Mouse (Mus musculus): ENCODE measurements around the gene Dyrk1b. TPM values are rescaled to one million over a fixed set of nuclear protein-coding genes. Genes with fewer than 3 reads are reported as not detected.
A peak's percentile ranks its signal among the peaks of the same experiment; 100 is the strongest.

Gene Dyrk1b
- polyA plus RNA-seq, 1 experiment = 20.7 TPM

DNA sequence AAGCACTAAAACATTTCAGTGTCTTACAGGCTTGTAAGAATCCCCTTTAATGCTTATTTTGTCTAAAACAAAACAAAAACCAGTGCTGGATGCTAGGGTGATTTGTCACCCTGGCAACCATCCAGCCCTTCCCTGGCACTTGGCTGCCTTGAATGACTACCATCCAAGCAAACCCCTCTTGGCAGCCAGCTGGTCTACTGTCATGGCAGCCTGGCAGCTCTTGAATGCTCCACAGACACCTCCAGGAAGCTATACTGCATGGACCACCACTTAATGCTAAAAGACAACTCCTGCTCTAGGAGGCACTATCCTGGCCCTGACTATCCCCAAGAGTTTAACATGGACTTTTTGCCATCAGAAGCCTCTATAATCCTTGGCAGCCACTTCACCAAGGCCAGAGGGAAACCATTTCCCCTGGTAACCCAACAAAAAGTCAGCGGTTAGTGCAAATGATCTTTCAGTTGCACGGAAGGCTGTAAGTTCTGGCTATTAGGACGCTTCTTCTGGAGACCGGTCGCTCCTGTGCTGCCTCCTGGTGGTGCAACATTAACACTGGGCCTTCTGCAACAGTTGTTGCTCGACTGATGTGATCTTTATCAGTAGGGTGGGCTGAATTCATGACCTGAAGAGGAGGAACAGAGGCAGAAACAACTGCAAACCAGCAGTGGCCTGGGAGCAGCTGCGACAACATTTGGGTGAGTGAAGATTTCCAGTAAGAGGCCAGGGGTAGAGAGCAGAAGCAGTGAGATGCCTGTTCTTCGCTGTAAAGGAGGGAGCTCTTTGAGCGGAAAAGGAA is 10.8 kb upstream of the Dyrk1b start:
- peak; percentile 92 for TF ChIP-seq CTCF (IDR thresholded peaks at IDR 0.05; ENCODE audit: low read depth, low read length)
- TF ChIP-seq POLR2A (IDR thresholded peaks at IDR 0.05; ENCODE audit: borderline replicate concordance, low read depth, low read length) = no peak
- peaks cover 17% of the 10 kb centered on the region for H3K4me1 ChIP-seq (ENCODE audit: control insufficient read depth, insufficient read depth, low read length)
- H3K4me3 ChIP-seq (ENCODE audit: insufficient read depth, low read length) = peak overlapping the region; percentile 87
- peak overlapping the region; percentile 74 for H3K27ac ChIP-seq (ENCODE audit: insufficient read depth, low read depth, low read length)

DNA sequence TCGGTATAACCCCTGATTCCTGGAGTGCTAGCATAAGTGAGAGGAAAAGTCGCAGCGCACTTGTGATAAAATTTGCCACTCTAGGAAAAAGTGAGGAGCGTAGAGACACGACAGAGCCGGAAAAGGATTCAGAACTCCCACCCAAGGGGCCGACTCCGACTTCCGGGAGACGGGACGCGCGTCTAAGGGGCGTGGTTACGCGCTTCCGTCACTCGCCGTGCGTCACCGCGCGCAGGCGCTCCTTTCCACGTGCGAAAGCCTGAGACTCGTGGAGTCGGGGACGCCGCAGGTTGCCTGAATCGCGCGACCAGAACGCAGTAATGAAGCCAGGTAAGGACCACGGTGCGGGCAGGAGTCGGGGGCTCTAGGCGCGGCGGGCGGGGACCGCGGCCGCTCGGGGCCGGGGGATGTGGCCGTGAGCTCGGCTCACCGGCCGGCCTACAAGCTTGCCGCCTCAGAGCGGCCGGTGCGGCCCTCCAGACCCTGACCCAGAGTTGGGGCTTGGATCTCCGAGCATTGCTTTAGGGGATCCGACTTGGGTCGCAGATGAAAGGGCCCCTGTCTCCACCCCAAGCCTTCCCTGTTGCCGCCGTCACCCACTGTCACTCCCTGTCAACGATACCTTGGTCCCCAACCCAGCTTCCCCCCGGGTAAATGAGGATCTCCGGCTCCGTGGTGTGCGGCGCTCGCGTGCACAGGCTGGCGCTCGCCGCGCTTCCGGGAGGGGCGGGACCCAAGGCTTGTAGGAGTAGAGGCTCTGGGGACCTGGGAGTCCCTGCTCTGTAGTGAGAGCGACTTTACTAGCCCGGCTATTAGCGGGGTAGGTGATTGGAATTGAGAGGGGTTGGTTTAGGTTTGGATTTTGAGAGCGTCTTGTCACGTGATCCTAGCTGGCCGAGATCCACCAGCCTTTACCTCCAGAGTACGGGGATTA is 9.5 kb upstream of the Dyrk1b start, which contains the start of gene Fbl:
Gene Fbl, plus strand, starts transcription at position 222 of the 934 bp plus-strand sequence.
- Histone ChIP-seq H3K4me3 (ENCODE audit: insufficient read depth, low read length) (peak within 1 kb of the TSS; percentile 87), H3K4me1 (ENCODE audit: control insufficient read depth, insufficient read depth, low read length) (peaks cover 18% of the 10 kb centered on the region), H3K27ac (ENCODE audit: insufficient read depth, low read depth, low read length) (peak within 1 kb of the TSS; percentile 74)
- TF ChIP-seq CTCF (IDR thresholded peaks at IDR 0.05; ENCODE audit: low read depth, low read length) = no peak
- no peak for TF ChIP-seq POLR2A (IDR thresholded peaks at IDR 0.05; ENCODE audit: borderline replicate concordance, low read depth, low read length)

DNA sequence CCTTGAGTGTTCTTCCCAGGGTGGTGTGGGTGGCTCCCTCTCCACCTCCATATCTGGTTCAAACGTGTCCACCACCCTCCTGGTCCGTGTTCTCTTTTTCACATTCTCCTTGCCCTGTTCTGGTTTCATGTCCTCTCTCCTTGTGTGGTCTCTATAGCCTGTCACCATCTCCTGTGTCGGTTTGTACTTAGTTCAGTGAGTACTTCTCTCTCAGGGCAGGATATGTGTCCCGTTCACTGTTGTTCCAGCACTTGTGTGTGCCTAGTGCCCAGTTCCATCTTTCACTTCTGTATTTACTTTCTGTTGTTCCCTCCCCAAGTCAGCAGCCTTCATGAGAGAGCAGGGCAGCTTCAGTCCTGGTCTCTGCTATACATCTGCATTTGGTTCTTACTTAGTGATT is 3.9 kb upstream of the Dyrk1b start:
- H3K27ac ChIP-seq (ENCODE audit: insufficient read depth, low read depth, low read length) = peak overlapping the region; percentile 24; the same call in 1 of the 2 replicates

DNA sequence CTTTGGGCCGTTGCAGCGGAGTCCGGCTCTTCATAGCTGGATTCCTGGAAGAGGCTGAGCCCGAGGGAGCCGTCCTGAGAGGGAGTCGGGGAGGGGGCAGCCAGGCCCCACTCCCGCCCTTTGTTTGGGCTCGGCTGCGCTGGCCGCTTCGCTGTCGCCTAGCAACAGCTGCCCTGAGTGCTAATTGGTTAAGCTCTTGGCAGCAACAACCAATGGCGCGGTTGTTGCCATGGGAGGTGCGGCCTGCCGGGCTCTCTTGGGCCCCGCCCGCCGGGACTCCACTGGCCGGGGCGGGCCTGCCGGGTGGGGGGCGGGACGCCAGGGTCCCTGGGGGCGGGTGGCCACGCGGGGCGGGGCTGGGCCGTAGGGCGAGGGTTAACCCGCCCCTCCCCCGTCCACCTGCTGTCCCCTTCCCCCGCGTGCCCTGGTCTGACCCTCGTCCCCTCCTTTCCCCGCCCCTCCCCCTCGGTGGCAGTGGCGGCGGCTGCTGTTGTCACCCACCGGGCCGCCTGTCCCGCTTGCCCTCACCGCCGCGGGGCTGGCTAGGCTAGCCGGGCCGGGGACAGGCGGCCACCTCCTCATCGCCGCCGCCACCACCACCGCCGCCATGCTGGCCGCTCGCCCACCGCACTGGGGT is 590 bp downstream of the Dyrk1b start:
- Histone ChIP-seq H3K4me3 (ENCODE audit: insufficient read depth, low read length) (peak overlapping the region; percentile 96), H3K27ac (ENCODE audit: insufficient read depth, low read depth, low read length) (peak overlapping the region; percentile 90), H3K4me1 (ENCODE audit: control insufficient read depth, insufficient read depth, low read length) (peaks cover 6% of the 10 kb centered on the region)
- TF ChIP-seq POLR2A (IDR thresholded peaks at IDR 0.05; ENCODE audit: borderline replicate concordance, low read depth, low read length) = no peak
- TF ChIP-seq CTCF (IDR thresholded peaks at IDR 0.05; ENCODE audit: low read depth, low read length) = no peak

More for the DNA sequence above, 3.9 kb upstream of the Dyrk1b start:
- TF ChIP-seq POLR2A (IDR thresholded peaks at IDR 0.05; ENCODE audit: borderline replicate concordance, low read depth, low read length) (no peak), CTCF (IDR thresholded peaks at IDR 0.05; ENCODE audit: low read depth, low read length) (no peak)
- peaks cover 17% of the 10 kb centered on the region for H3K4me1 ChIP-seq (ENCODE audit: control insufficient read depth, insufficient read depth, low read length)
- no peak overlapping the region for H3K4me3 ChIP-seq (ENCODE audit: insufficient read depth, low read length)

DNA sequence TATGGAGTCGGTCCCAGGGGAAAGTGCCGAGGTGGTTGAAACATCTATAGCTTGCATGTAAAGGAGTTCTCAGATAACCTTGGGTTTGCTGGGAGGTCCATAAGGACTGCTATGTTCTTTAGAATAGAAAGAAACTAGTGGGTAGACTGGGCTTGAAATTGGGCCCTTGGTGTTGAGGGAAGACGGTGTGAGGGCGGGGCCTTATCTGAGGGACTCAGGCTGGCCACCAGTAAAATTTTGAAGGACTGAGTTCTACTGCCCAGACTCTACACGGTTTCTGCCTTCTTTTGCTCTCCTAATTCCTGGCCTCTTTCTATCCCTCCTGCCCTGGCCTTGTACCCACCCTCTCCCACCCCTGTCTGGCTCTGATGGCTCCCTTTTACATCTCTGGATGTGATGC is 1.6 kb downstream of the Dyrk1b start:
- peak overlapping the region; percentile 78; the same call in 1 of the 2 replicates for H3K4me3 ChIP-seq (ENCODE audit: insufficient read depth, low read length)
- TF ChIP-seq CTCF (IDR thresholded peaks at IDR 0.05; ENCODE audit: low read depth, low read length) (no peak), POLR2A (IDR thresholded peaks at IDR 0.05; ENCODE audit: borderline replicate concordance, low read depth, low read length) (no peak)
- H3K4me1 ChIP-seq (ENCODE audit: control insufficient read depth, insufficient read depth, low read length) = peaks cover 3% of the 10 kb centered on the region; the same call in 1 of the 2 replicates
- H3K27ac ChIP-seq (ENCODE audit: insufficient read depth, low read depth, low read length) = no peak overlapping the region

DNA sequence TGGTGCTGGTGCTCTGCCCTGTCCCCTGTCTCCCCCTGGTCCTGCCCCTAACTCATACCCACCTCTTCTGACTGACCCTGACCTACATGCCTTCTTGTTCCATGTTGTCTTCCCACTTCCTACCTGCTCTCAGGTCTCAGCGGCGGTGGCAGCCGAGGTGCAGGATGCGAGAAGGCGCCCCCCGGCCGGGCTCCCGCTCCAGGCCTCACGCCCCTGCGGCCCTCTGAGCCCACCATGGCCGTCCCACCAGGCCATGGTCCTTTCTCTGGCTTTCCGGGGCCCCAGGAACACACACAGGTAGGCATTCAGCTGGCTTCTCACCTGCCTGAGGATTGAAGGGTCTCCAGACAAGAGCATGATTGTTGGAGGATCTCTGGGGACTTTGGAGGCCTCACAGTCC is 2.1 kb downstream of the Dyrk1b start:
- no peak overlapping the region for H3K27ac ChIP-seq (ENCODE audit: insufficient read depth, low read depth, low read length)
- TF ChIP-seq POLR2A (IDR thresholded peaks at IDR 0.05; ENCODE audit: borderline replicate concordance, low read depth, low read length) (no peak), CTCF (IDR thresholded peaks at IDR 0.05; ENCODE audit: low read depth, low read length) (no peak)
- no peak overlapping the region for H3K4me3 ChIP-seq (ENCODE audit: insufficient read depth, low read length)
- H3K4me1 ChIP-seq (ENCODE audit: control insufficient read depth, insufficient read depth, low read length) = peaks cover 3% of the 10 kb centered on the region; the same call in 1 of the 2 replicates

DNA sequence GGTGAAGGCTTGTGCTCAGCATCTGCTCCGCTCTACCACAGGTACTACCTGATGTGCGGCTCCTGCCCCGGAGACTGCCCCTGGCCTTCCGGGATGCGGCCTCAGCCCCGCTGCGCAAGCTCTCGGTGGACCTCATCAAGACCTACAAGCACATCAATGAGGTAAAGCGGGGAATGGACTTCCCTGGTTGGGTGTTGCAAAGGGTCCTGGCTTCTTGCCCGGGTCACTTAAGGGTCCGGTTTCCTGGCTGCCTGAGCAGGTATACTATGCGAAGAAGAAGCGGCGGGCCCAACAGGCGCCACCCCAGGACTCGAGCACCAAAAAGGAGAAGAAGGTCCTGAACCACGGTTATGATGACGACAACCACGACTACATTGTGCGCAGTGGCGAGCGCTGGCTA is 3.1 kb downstream of the Dyrk1b start:
- no peak overlapping the region for H3K27ac ChIP-seq (ENCODE audit: insufficient read depth, low read depth, low read length)
- H3K4me1 ChIP-seq (ENCODE audit: control insufficient read depth, insufficient read depth, low read length) = peaks cover 3% of the 10 kb centered on the region; the same call in 1 of the 2 replicates
- TF ChIP-seq CTCF (IDR thresholded peaks at IDR 0.05; ENCODE audit: low read depth, low read length) (no peak), POLR2A (IDR thresholded peaks at IDR 0.05; ENCODE audit: borderline replicate concordance, low read depth, low read length) (no peak)
- H3K4me3 ChIP-seq (ENCODE audit: insufficient read depth, low read length) = no peak overlapping the region

DNA sequence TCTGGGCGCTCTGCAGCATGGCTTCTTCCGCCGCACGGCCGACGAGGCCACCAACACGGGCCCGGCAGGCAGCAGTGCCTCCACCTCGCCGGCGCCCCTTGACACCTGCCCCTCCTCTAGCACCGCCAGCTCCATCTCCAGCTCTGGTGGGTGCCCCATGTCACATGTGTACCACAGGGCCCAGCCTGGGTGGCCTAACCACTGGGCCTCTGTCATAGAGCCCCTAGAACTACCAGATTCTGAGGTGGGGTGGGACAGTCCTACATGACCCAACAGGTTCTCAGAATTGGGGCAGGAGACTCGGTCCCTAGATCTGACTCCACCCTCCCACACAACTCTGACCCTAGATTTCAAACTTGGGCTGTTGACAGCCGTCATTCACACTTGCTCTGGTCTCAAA is 6.6 kb downstream of the Dyrk1b start:
- H3K4me1 ChIP-seq (ENCODE audit: control insufficient read depth, insufficient read depth, low read length) = no peaks in the 10 kb centered on the region; the same call in 1 of the 2 replicates
- H3K4me3 ChIP-seq (ENCODE audit: insufficient read depth, low read length) = no peak overlapping the region
- TF ChIP-seq POLR2A (IDR thresholded peaks at IDR 0.05; ENCODE audit: borderline replicate concordance, low read depth, low read length) = no peak
- TF ChIP-seq CTCF (IDR thresholded peaks at IDR 0.05; ENCODE audit: low read depth, low read length) = no peak
- no peak overlapping the region for H3K27ac ChIP-seq (ENCODE audit: insufficient read depth, low read depth, low read length)

DNA sequence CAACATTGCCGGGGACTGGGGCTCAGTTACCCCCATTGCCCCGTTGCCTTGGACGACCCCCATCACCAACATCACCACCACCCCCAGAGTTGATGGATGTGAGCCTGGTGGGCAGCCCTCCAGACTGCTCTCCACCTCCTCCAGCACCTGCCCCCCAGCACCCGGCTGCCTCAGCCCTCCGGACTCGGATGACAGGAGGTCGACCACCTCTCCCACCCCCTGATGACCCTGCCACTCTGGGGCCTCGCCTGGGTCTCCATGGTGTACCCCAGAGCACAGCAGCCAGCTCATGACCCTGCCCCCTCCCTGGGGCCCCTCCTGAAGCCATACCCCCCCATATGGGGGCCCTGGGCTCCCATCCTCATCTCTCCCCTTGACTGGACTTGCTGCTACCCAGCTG is 7.4 kb downstream of the Dyrk1b start:
- Histone ChIP-seq H3K27ac (ENCODE audit: insufficient read depth, low read depth, low read length) (no peak overlapping the region), H3K4me1 (ENCODE audit: control insufficient read depth, insufficient read depth, low read length) (peaks cover 3% of the 10 kb centered on the region; the same call in 1 of the 2 replicates), H3K4me3 (ENCODE audit: insufficient read depth, low read length) (no peak overlapping the region)
- TF ChIP-seq CTCF (IDR thresholded peaks at IDR 0.05; ENCODE audit: low read depth, low read length) = no peak
- no peak for TF ChIP-seq POLR2A (IDR thresholded peaks at IDR 0.05; ENCODE audit: borderline replicate concordance, low read depth, low read length)
